8 mouse cellular contexts compared by ENCODE assay signal in genomic region chr13:119690876-119691620, GRCm38 (mm10). TPM values are rescaled to one million over a fixed set of nuclear protein-coding genes. Genes with fewer than 3 reads are reported as not detected.
DNase-seq lines count a peak whose midpoint lies in the region; ATAC-seq lines count a peak whose summit lies in the region.

No protein-coding gene starts in this region.

- intact Hi-C loops in gastrocnemius, postnatal 36 days (cut with DNase I) = no loop called here

- DNase-seq in heart, adult 11 months = no peak
- DNase-seq in kidney, adult 8-10 months = peak; percentile 85 to 89
- DNase-seq in layer of hippocampus, adult 9-10 months (ENCODE audit: low spot score) = no peak
- DNase-seq in gastrocnemius, postnatal 36 days = no peak

- peak overlapping the region; percentile 94 for H3K4me3 ChIP-seq in heart, embryonic 11.5 days (ENCODE audit: low read depth, low read length)
- H3K4me3 ChIP-seq in embryonic facial prominence, embryonic 12.5 days = peak overlapping the region; percentile 93
- peak overlapping the region; percentile 84 for H3K4me3 ChIP-seq in midbrain, embryonic 12.5 days

- H3K4me1 ChIP-seq in heart, embryonic 11.5 days (ENCODE audit: control insufficient read depth, insufficient read depth, low read length) = peaks cover 8% of the 10 kb centered on the region; the same call in 1 of the 2 replicates
- peaks cover 32% of the 10 kb centered on the region for H3K4me1 ChIP-seq in embryonic facial prominence, embryonic 12.5 days
- peaks cover 45% of the 10 kb centered on the region for H3K4me1 ChIP-seq in midbrain, embryonic 12.5 days

- H3K9me3 ChIP-seq in heart, embryonic 11.5 days (replicated peaks; ENCODE audit: control insufficient read depth, low read length) = no peaks in the 10 kb centered on the region
- H3K9me3 ChIP-seq in embryonic facial prominence, embryonic 12.5 days = no peaks in the 10 kb centered on the region
- H3K9me3 ChIP-seq in midbrain, embryonic 12.5 days = no peaks in the 10 kb centered on the region

- no peaks in the 10 kb centered on the region for H3K36me3 ChIP-seq in heart, embryonic 11.5 days (ENCODE audit: control insufficient read depth, insufficient read depth, low read length)
- no peaks in the 10 kb centered on the region for H3K36me3 ChIP-seq in embryonic facial prominence, embryonic 12.5 days
- peaks cover 8% of the 10 kb centered on the region; the same call in 1 of the 2 replicates for H3K36me3 ChIP-seq in midbrain, embryonic 12.5 days

- peak overlapping the region; percentile 87 for H3K9ac ChIP-seq in heart, embryonic 11.5 days (ENCODE audit: low read depth, low read length)
- peak overlapping the region; percentile 93 for H3K9ac ChIP-seq in embryonic facial prominence, embryonic 12.5 days
- H3K9ac ChIP-seq in midbrain, embryonic 12.5 days (replicated peaks) = peak overlapping the region; percentile 98

- WGBS in heart, embryonic 11.5 days (ENCODE audit: insufficient replicate concordance) = 8% methylated on average over 7 of the region's 7 CpGs
- 4% methylated on average over 7 of the region's 7 CpGs for WGBS in embryonic facial prominence, embryonic 12.5 days
- WGBS in midbrain, embryonic 12.5 days = 2% methylated on average over 7 of the region's 7 CpGs

- peak overlapping the region; percentile 92 for H3K27ac ChIP-seq in heart, embryonic 11.5 days (ENCODE audit: low read depth, low read length)
- peak overlapping the region; percentile 99 for H3K27ac ChIP-seq in embryonic facial prominence, embryonic 12.5 days
- H3K27ac ChIP-seq in midbrain, embryonic 12.5 days (replicated peaks) = peak overlapping the region; percentile 99

- ATAC-seq in heart, embryonic 11.5 days (replicated peaks; ENCODE audit: insufficient number of reproducible peaks, low FRiP score, low TSS enrichment) = no peak
- peak; percentile 9 for ATAC-seq in activated CD4-positive, CD25-positive, alpha-beta regulatory T cell, adult 4 months
- ATAC-seq in embryonic facial prominence, embryonic 12.5 days (ENCODE audit: insufficient number of reproducible peaks, insufficient read depth, low FRiP score, low TSS enrichment) = no peak; the same call in 1 of the 2 replicates
- no peak; the same call in 1 of the 2 replicates for ATAC-seq in midbrain, embryonic 12.5 days (ENCODE audit: low FRiP score, low read depth)

- no peaks in the 10 kb centered on the region for H3K27me3 ChIP-seq in heart, embryonic 11.5 days (ENCODE audit: control insufficient read depth, insufficient read depth, low read length)
- H3K27me3 ChIP-seq in embryonic facial prominence, embryonic 12.5 days = no peaks in the 10 kb centered on the region
- H3K27me3 ChIP-seq in midbrain, embryonic 12.5 days = no peaks in the 10 kb centered on the region

- peak overlapping the region; percentile 76 for H3K4me2 ChIP-seq in heart, embryonic 11.5 days
- peak overlapping the region; percentile 69 for H3K4me2 ChIP-seq in embryonic facial prominence, embryonic 12.5 days (replicated peaks)
- peak overlapping the region; percentile 80 for H3K4me2 ChIP-seq in midbrain, embryonic 12.5 days (replicated peaks)

RNA-seq across cellular contexts. Expression of gene Hmgcs1, which starts 0.9 kb away (rescaled TPM):
- 102 and 124 TPM in 2 replicates for polyA plus RNA-seq in heart, embryonic 11.5 days (2014; fragmentation: Nextera tagmentation; extraction: Ambion mirVana)
- polyA plus RNA-seq in activated CD4-positive, CD25-positive, alpha-beta regulatory T cell, adult 4 months (2017; shearing (Covaris generic)) = 10 to 100 TPM; 51.0 to 58.3 TPM
- polyA plus RNA-seq in embryonic facial prominence, embryonic 12.5 days (2016; fragmentation: Nextera tagmentation; extraction: Ambion mirVana) = 197 and 223 TPM in 2 replicates
- polyA plus RNA-seq in midbrain, embryonic 12.5 days (2016; fragmentation: Nextera tagmentation; extraction: Ambion mirVana) = 494 and 501 TPM in 2 replicates
- total RNA-seq in gastrocnemius, postnatal 36 days (2021) = 10 to 100 TPM; 25.6 to 28.7 TPM

Comparison
In these comparisons a context has a peak if more than half of its experiments do, and no peak if none do; other contexts are left out.
1. DNase-seq: peak in kidney, adult 8-10 months (2 of 2); none in heart, adult 11 months (single experiment), layer of hippocampus, adult 9-10 months (single experiment) and gastrocnemius, postnatal 36 days (0 of 2).
2. Peak in every context shown above with its lines, with median percentiles within 50 percentile points of each other: H3K27ac ChIP-seq, H3K4me2 ChIP-seq, H3K4me3 ChIP-seq and H3K9ac ChIP-seq.